Mouse (Mus musculus): ENCODE data around the gene Alg9. TPM values are rescaled to one million over a fixed set of nuclear protein-coding genes. Genes with fewer than 3 reads are reported as not detected.

Gene Alg9
- polyA plus RNA-seq, 1 experiment from 2014 or later: 44.2 TPM

GRCm38 (mm10) chr9:50770011-50770410 is 4.8 kb upstream of the Alg9 start:
- peaks cover 8% of the 10 kb centered on the region for H3K36me3 ChIP-seq (ENCODE audit: control insufficient read depth, insufficient read depth, low read length)
- no peak for ATAC-seq (ENCODE audit: low FRiP score, low TSS enrichment)
- no peaks in the 10 kb centered on the region for H3K9me3 ChIP-seq (ENCODE audit: control insufficient read depth, low read length)
- H3K4me1 ChIP-seq (ENCODE audit: control insufficient read depth, insufficient read depth, low read length): 0 out of 2 replicates have a peak, but pooled peaks cover 10% of the 10 kb centered on the region
- no peak overlapping the region for H3K4me2 ChIP-seq (replicated peaks; ENCODE audit: low read depth, low read length)
- no peak overlapping the region for H3K9ac ChIP-seq (ENCODE audit: low read depth, low read length)
- H3K27ac ChIP-seq (ENCODE audit: low read depth, low read length): no peak overlapping the region
- H3K27me3 ChIP-seq (ENCODE audit: control insufficient read depth, insufficient read depth, low read length): no peaks in the 10 kb centered on the region
- 93% methylated on average over 2 of the region's 2 CpGs for WGBS
- H3K4me3 ChIP-seq (ENCODE audit: low read length): no peak overlapping the region

- Histone ChIP-seq H3K27me3 (ENCODE audit: control insufficient read depth, insufficient read depth, low read length) (no peaks in the 10 kb centered on the region), H3K4me1 (ENCODE audit: control insufficient read depth, insufficient read depth, low read length) (0 out of 2 replicates have a peak, but pooled peaks cover 4% of the 10 kb centered on the region), H3K4me3 (ENCODE audit: low read length) (peak overlapping the region; percentile 92; the same call in 1 of the 2 replicates), H3K36me3 (ENCODE audit: control insufficient read depth, insufficient read depth, low read length) (peaks cover 12% of the 10 kb centered on the region), H3K9ac (ENCODE audit: low read depth, low read length) (peak overlapping the region; percentile 91; the same call in 1 of the 2 replicates), H3K27ac (ENCODE audit: low read depth, low read length) (no peak overlapping the region), H3K9me3 (ENCODE audit: control insufficient read depth, low read length) (no peaks in the 10 kb centered on the region), H3K4me2 (replicated peaks; ENCODE audit: low read depth, low read length) (peak overlapping the region; percentile 87)
- WGBS: 66% methylated on average over 4 of the region's 4 CpGs
- no peak for ATAC-seq (ENCODE audit: low FRiP score, low TSS enrichment)
Measured at GRCm38 (mm10) chr9:50774026-50774462, 775 bp upstream of the Alg9 start.

- Histone ChIP-seq H3K9me3 (ENCODE audit: control insufficient read depth, low read length) (no peaks in the 10 kb centered on the region), H3K4me2 (replicated peaks; ENCODE audit: low read depth, low read length) (peak overlapping the region; percentile 87), H3K27ac (ENCODE audit: low read depth, low read length) (peak overlapping the region; percentile 83; the same call in 1 of the 2 replicates), H3K27me3 (ENCODE audit: control insufficient read depth, insufficient read depth, low read length) (no peaks in the 10 kb centered on the region), H3K9ac (ENCODE audit: low read depth, low read length) (peak overlapping the region; percentile 91), H3K36me3 (ENCODE audit: control insufficient read depth, insufficient read depth, low read length) (peaks cover 23% of the 10 kb centered on the region), H3K4me3 (ENCODE audit: low read length) (peak overlapping the region; percentile 92), H3K4me1 (ENCODE audit: control insufficient read depth, insufficient read depth, low read length) (0 out of 2 replicates have a peak, but pooled peaks cover 3% of the 10 kb centered on the region)
- no peak; the same call in 1 of the 2 replicates for ATAC-seq (ENCODE audit: low FRiP score, low TSS enrichment)
- WGBS: under 1% methylated on average over 25 of the region's 30 CpGs
Measured at GRCm38 (mm10) chr9:50775662-50776126, 875 bp downstream of the Alg9 start.

- Histone ChIP-seq H3K4me1 (ENCODE audit: control insufficient read depth, insufficient read depth, low read length) (0 out of 2 replicates have a peak, but pooled peaks cover 3% of the 10 kb centered on the region), H3K27me3 (ENCODE audit: control insufficient read depth, insufficient read depth, low read length) (no peaks in the 10 kb centered on the region), H3K9me3 (ENCODE audit: control insufficient read depth, low read length) (no peaks in the 10 kb centered on the region), H3K4me3 (ENCODE audit: low read length) (peak overlapping the region; percentile 92), H3K4me2 (replicated peaks; ENCODE audit: low read depth, low read length) (peak overlapping the region; percentile 87), H3K36me3 (ENCODE audit: control insufficient read depth, insufficient read depth, low read length) (peaks cover 26% of the 10 kb centered on the region), H3K27ac (ENCODE audit: low read depth, low read length) (no peak overlapping the region), H3K9ac (ENCODE audit: low read depth, low read length) (peak overlapping the region; percentile 91; the same call in 1 of the 2 replicates)
- no peak for ATAC-seq (ENCODE audit: low FRiP score, low TSS enrichment)
- 55% methylated on average over 11 of the region's 11 CpGs for WGBS
Measured at GRCm38 (mm10) chr9:50776162-50776760, 1.4 kb downstream of the Alg9 start.

- H3K36me3 ChIP-seq (ENCODE audit: control insufficient read depth, insufficient read depth, low read length): peaks cover 62% of the 10 kb centered on the region
- no peaks in the 10 kb centered on the region for H3K9me3 ChIP-seq (ENCODE audit: control insufficient read depth, low read length)
- no peaks in the 10 kb centered on the region for H3K4me1 ChIP-seq (ENCODE audit: control insufficient read depth, insufficient read depth, low read length)
- H3K4me2 ChIP-seq (replicated peaks; ENCODE audit: low read depth, low read length): no peak overlapping the region
- ATAC-seq (ENCODE audit: low FRiP score, low TSS enrichment): no peak
- WGBS: 82% methylated on average over 2 of the region's 2 CpGs
- H3K9ac ChIP-seq (ENCODE audit: low read depth, low read length): no peak overlapping the region
- H3K4me3 ChIP-seq (ENCODE audit: low read length): no peak overlapping the region
- H3K27ac ChIP-seq (ENCODE audit: low read depth, low read length): no peak overlapping the region
- H3K27me3 ChIP-seq (ENCODE audit: control insufficient read depth, insufficient read depth, low read length): no peaks in the 10 kb centered on the region
Measured at GRCm38 (mm10) chr9:50782155-50782554, 7.3 kb downstream of the Alg9 start.

GRCm38 (mm10) chr9:50795266-50795665 is 20.4 kb downstream of the Alg9 start:
- Histone ChIP-seq H3K4me1 (ENCODE audit: control insufficient read depth, insufficient read depth, low read length) (no peaks in the 10 kb centered on the region), H3K27me3 (ENCODE audit: control insufficient read depth, insufficient read depth, low read length) (no peaks in the 10 kb centered on the region), H3K36me3 (ENCODE audit: control insufficient read depth, insufficient read depth, low read length) (peaks cover 29% of the 10 kb centered on the region), H3K4me3 (ENCODE audit: low read length) (no peak overlapping the region), H3K9me3 (ENCODE audit: control insufficient read depth, low read length) (no peaks in the 10 kb centered on the region), H3K27ac (ENCODE audit: low read depth, low read length) (no peak overlapping the region), H3K9ac (ENCODE audit: low read depth, low read length) (no peak overlapping the region), H3K4me2 (replicated peaks; ENCODE audit: low read depth, low read length) (no peak overlapping the region)
- ATAC-seq (ENCODE audit: low FRiP score, low TSS enrichment): no peak
- 90% methylated on average over 3 of the region's 3 CpGs for WGBS

- H3K27me3 ChIP-seq (ENCODE audit: control insufficient read depth, insufficient read depth, low read length): no peaks in the 10 kb centered on the region
- no peak for ATAC-seq (ENCODE audit: low FRiP score, low TSS enrichment)
- H3K9ac ChIP-seq (ENCODE audit: low read depth, low read length): no peak overlapping the region
- WGBS: 84% methylated on average over 8 of the region's 8 CpGs
- no peak overlapping the region for H3K4me2 ChIP-seq (replicated peaks; ENCODE audit: low read depth, low read length)
- no peaks in the 10 kb centered on the region for H3K9me3 ChIP-seq (ENCODE audit: control insufficient read depth, low read length)
- H3K4me1 ChIP-seq (ENCODE audit: control insufficient read depth, insufficient read depth, low read length): no peaks in the 10 kb centered on the region
- no peak overlapping the region for H3K27ac ChIP-seq (ENCODE audit: low read depth, low read length)
- H3K36me3 ChIP-seq (ENCODE audit: control insufficient read depth, insufficient read depth, low read length): peaks cover 24% of the 10 kb centered on the region
- no peak overlapping the region for H3K4me3 ChIP-seq (ENCODE audit: low read length)
Measured at GRCm38 (mm10) chr9:50796776-50797175, 22.0 kb downstream of the Alg9 start.

GRCm38 (mm10) chr9:50797641-50798040 is 22.8 kb downstream of the Alg9 start:
- no peak for ATAC-seq (ENCODE audit: low FRiP score, low TSS enrichment)
- no peaks in the 10 kb centered on the region for H3K9me3 ChIP-seq (ENCODE audit: control insufficient read depth, low read length)
- H3K4me3 ChIP-seq (ENCODE audit: low read length): no peak overlapping the region
- no peak overlapping the region for H3K4me2 ChIP-seq (replicated peaks; ENCODE audit: low read depth, low read length)
- H3K9ac ChIP-seq (ENCODE audit: low read depth, low read length): no peak overlapping the region
- no peaks in the 10 kb centered on the region for H3K4me1 ChIP-seq (ENCODE audit: control insufficient read depth, insufficient read depth, low read length)
- 95% methylated on average over 7 of the region's 7 CpGs for WGBS
- H3K27me3 ChIP-seq (ENCODE audit: control insufficient read depth, insufficient read depth, low read length): no peaks in the 10 kb centered on the region
- no peak overlapping the region for H3K27ac ChIP-seq (ENCODE audit: low read depth, low read length)
- H3K36me3 ChIP-seq (ENCODE audit: control insufficient read depth, insufficient read depth, low read length): peaks cover 23% of the 10 kb centered on the region

GRCm38 (mm10) chr9:50798368-50798767 is 23.5 kb downstream of the Alg9 start:
- no peak overlapping the region for H3K4me3 ChIP-seq (ENCODE audit: low read length)
- ATAC-seq (ENCODE audit: low FRiP score, low TSS enrichment): no peak
- H3K9ac ChIP-seq (ENCODE audit: low read depth, low read length): no peak overlapping the region
- H3K9me3 ChIP-seq (ENCODE audit: control insufficient read depth, low read length): no peaks in the 10 kb centered on the region
- H3K27ac ChIP-seq (ENCODE audit: low read depth, low read length): no peak overlapping the region
- H3K36me3 ChIP-seq (ENCODE audit: control insufficient read depth, insufficient read depth, low read length): peaks cover 27% of the 10 kb centered on the region
- H3K4me2 ChIP-seq (replicated peaks; ENCODE audit: low read depth, low read length): no peak overlapping the region
- WGBS: 86% methylated on average over 5 of the region's 5 CpGs
- no peaks in the 10 kb centered on the region for H3K27me3 ChIP-seq (ENCODE audit: control insufficient read depth, insufficient read depth, low read length)
- H3K4me1 ChIP-seq (ENCODE audit: control insufficient read depth, insufficient read depth, low read length): no peaks in the 10 kb centered on the region

Measured in kidney, embryonic 14.5 days (tissue).